Mouse (Mus musculus) MEL (cell line): ENCODE results near the gene Tsc22d3. TPM values are rescaled to one million over a fixed set of nuclear protein-coding genes. Genes with fewer than 3 reads are reported as not detected.

Experiments used
- DNase-seq: peaks from one replicate; pipeline ENCODE4 v3.0.0; 2011; ENCODE audit warnings: low read depth, low spot score
- H3K27ac ChIP-seq: 2 replicates; pipeline ENCODE4 v1.5.1; 2012; ENCODE audit warnings: low read depth, mild to moderate bottlenecking, control low read depth, low read length, moderate library complexity; ENCODE audit not compliant: control insufficient read depth
- H3K27me3 ChIP-seq, 2 experiments: fragments of 150-350 bp in 1 of 2; sonication (generic) in 1 of 2; 2 replicates each; pipeline ENCODE4 v1.6.1; 2012; ENCODE audit warnings: low read length in 2 of 2, mild to moderate bottlenecking in 2 of 2, improper control_type of control experiment in 1 of 2, moderate library complexity in 1 of 2; ENCODE audit not compliant: insufficient read depth in 2 of 2, control insufficient read depth in 1 of 2
- H3K36me3 ChIP-seq, 2 experiments: 2 replicates each; pipeline ENCODE4 v1.6.1; 2012 to 2014; ENCODE audit warnings: low read length in 2 of 2, improper control_type of control experiment in 1 of 2, inconsistent platforms in 1 of 2, mild to moderate bottlenecking in 1 of 2; ENCODE audit not compliant: insufficient read depth in 2 of 2, control insufficient read depth in 1 of 2
- H3K4me1 ChIP-seq, 2 experiments: fragments of 150-350 bp in 1 of 2; sonication (generic) in 1 of 2; 2 replicates each; pipeline ENCODE4 v1.6.1; 2012; ENCODE audit warnings: low read length in 2 of 2, improper control_type of control experiment in 1 of 2, mild to moderate bottlenecking in 1 of 2; ENCODE audit not compliant: insufficient read depth in 2 of 2, control insufficient read depth in 1 of 2
- H3K4me3 ChIP-seq, 2 experiments: fragments of 150-350 bp in 1 of 2; sonication (generic) in 1 of 2; 2 replicates each; pipeline ENCODE4 v1.5.1; 2012; ENCODE audit warnings: low read depth in 2 of 2, low read length in 2 of 2, mild to moderate bottlenecking in 2 of 2, moderate library complexity in 2 of 2, control low read depth in 1 of 2, improper control_type of control experiment in 1 of 2; ENCODE audit not compliant: control insufficient read depth in 1 of 2, insufficient read depth in 1 of 2
- H3K79me2 ChIP-seq: 2 replicates; pipeline ENCODE4 v1.6.1; 2012; ENCODE audit warnings: mild to moderate bottlenecking, low read length, moderate library complexity; ENCODE audit not compliant: control insufficient read depth, poor library complexity, insufficient read depth
- H3K9ac ChIP-seq: 2 replicates; pipeline ENCODE4 v1.6.1; 2012; ENCODE audit warnings: low read depth, mild to moderate bottlenecking, control low read depth, low read length, moderate library complexity; ENCODE audit not compliant: control insufficient read depth, poor library complexity, severe bottlenecking
- H3K9me3 ChIP-seq: fragments of 150-350 bp; sonication (generic); replicated peaks from 2 replicates; pipeline ENCODE4 v1.6.1; 2012; ENCODE audit warnings: mild to moderate bottlenecking, low read length, improper control_type of control experiment, moderate library complexity; ENCODE audit not compliant: insufficient read depth
- BHLHE40 ChIP-seq: IDR thresholded peaks from 2 replicates; pipeline ENCODE4 v1.6.1; 2012; ENCODE audit warnings: low read depth, mild to moderate bottlenecking, inconsistent platforms, low read length, improper control_type of control experiment, borderline replicate concordance
- CHD1 ChIP-seq: IDR thresholded peaks from 2 replicates; pipeline ENCODE4 v1.6.1; 2012; ENCODE audit warnings: low read depth, mild to moderate bottlenecking, inconsistent platforms, low read length, improper control_type of control experiment
- CHD2 ChIP-seq: IDR thresholded peaks from 2 replicates; pipeline ENCODE4 v1.6.1; 2011; ENCODE audit warnings: low read length, improper control_type of control experiment
- EP300 ChIP-seq, 2 experiments: IDR thresholded peaks; 2 replicates each; pipeline ENCODE4 v1.6.1; 2011; ENCODE audit warnings: improper control_type of control experiment in 2 of 2, low read length in 2 of 2, low read depth in 1 of 2, mild to moderate bottlenecking in 1 of 2
- GATA1 ChIP-seq: IDR thresholded peaks from 2 replicates; pipeline ENCODE4 v1.6.1; 2011; ENCODE audit warnings: low read depth, low read length, improper control_type of control experiment
- JUND ChIP-seq: IDR thresholded peaks from 2 replicates; pipeline ENCODE4 v1.6.1; 2011; ENCODE audit warnings: low read depth, mild to moderate bottlenecking, improper control_type of control experiment, low read length
- MEF2A ChIP-seq: IDR thresholded peaks from 2 replicates; pipeline ENCODE4 v1.6.1; 2014; ENCODE audit warnings: low read depth, mild to moderate bottlenecking, inconsistent platforms, low read length, improper control_type of control experiment; ENCODE audit not compliant: poor library complexity, insufficient replicate concordance, severe bottlenecking; ENCODE audit errors: extremely low read depth
- MXI1 ChIP-seq: IDR thresholded peaks from 2 replicates; pipeline ENCODE4 v1.6.1; 2011; ENCODE audit warnings: mild to moderate bottlenecking, low read depth, low read length, improper control_type of control experiment
- NELFE ChIP-seq: IDR thresholded peaks from 2 replicates; pipeline ENCODE4 v1.6.1; 2011; ENCODE audit warnings: low read depth, low read length, improper control_type of control experiment
- NRF1 ChIP-seq: IDR thresholded peaks from 2 replicates; pipeline ENCODE4 v1.6.1; 2014; ENCODE audit warnings: low read depth, mild to moderate bottlenecking, inconsistent platforms, low read length, improper control_type of control experiment, moderate library complexity; ENCODE audit not compliant: poor library complexity, insufficient read depth, severe bottlenecking
- RCOR1 ChIP-seq: IDR thresholded peaks from 2 replicates; pipeline ENCODE4 v1.6.1; 2012; ENCODE audit warnings: low read depth, mild to moderate bottlenecking, inconsistent platforms, low read length, improper control_type of control experiment
- SIN3A ChIP-seq: IDR thresholded peaks from 2 replicates; pipeline ENCODE4 v1.6.1; 2012; ENCODE audit warnings: low read length, improper control_type of control experiment, inconsistent platforms
- SMC3 ChIP-seq: IDR thresholded peaks from 2 replicates; pipeline ENCODE4 v1.6.1; 2011; ENCODE audit warnings: low read depth, low read length, improper control_type of control experiment
- TBP ChIP-seq: IDR thresholded peaks from 2 replicates; pipeline ENCODE4 v1.8.0; 2011; ENCODE audit warnings: low read depth, low read length, improper control_type of control experiment
- TCF12 ChIP-seq: IDR thresholded peaks from 2 replicates; pipeline ENCODE4 v1.6.1; 2014; ENCODE audit warnings: low read depth, mild to moderate bottlenecking, inconsistent platforms, low read length, improper control_type of control experiment, moderate library complexity
- UBTF ChIP-seq: IDR thresholded peaks from 2 replicates; pipeline ENCODE4 v1.6.1; 2012; ENCODE audit warnings: low read depth, mild to moderate bottlenecking, inconsistent platforms, low read length, improper control_type of control experiment, moderate library complexity, borderline replicate concordance; ENCODE audit not compliant: insufficient read depth
- ZC3H11A ChIP-seq: IDR thresholded peaks from 2 replicates; pipeline ENCODE4 v1.6.1; 2012; ENCODE audit warnings: low read depth, mild to moderate bottlenecking, inconsistent platforms, low read length, improper control_type of control experiment
- ZKSCAN1 ChIP-seq: IDR thresholded peaks from 2 replicates; pipeline ENCODE4 v1.6.1; 2012; ENCODE audit warnings: low read depth, mild to moderate bottlenecking, inconsistent platforms, low read length, improper control_type of control experiment, moderate library complexity
- ZMIZ1 ChIP-seq: IDR thresholded peaks from 2 replicates; pipeline ENCODE4 v1.6.1; 2012; ENCODE audit warnings: low read depth, mild to moderate bottlenecking, inconsistent platforms, low read length, improper control_type of control experiment, moderate library complexity
- ZNF384 ChIP-seq: IDR thresholded peaks from 2 replicates; pipeline ENCODE4 v1.6.1; 2012; ENCODE audit warnings: low read depth, mild to moderate bottlenecking, inconsistent platforms, low read length, improper control_type of control experiment
- polyA plus RNA-seq, 2 experiments: library from polyadenylated mRNA; stranded (reverse) in 1 of 2; unstranded in 1 of 2; fragments of >175 nt in 1 of 2; fragments of >200 nt in 1 of 2; gene quantifications; 2 replicates each; pipeline versions ENCODE4 v1.2.1 to v1.2.4; 2012; ENCODE audit warnings: low replicate concordance in 2 of 2, low read depth in 1 of 2; ENCODE audit not compliant: insufficient read length in 2 of 2, insufficient read depth in 1 of 2, missing spikeins in 1 of 2
- total RNA-seq: library from RNA; depleted of rRNA; stranded (reverse); fragments of 300-350 nt; gene quantifications from 2 replicates; pipeline ENCODE4 v1.2.3, GENCODE M21; 2012

The Tsc22d3 gene
- total and polyA plus RNA-seq, 3 experiments = 29.5 to 32.7 TPM; not detected in 1

- TF ChIP-seq EP300 (IDR thresholded peaks at IDR 0.05; ENCODE audit: low read depth in 1 of 2, low read length in 2 of 2) (0 out of 4 replicates have a peak, but pooled peaks of 1 of the 2 experiments have one; percentile 27), GATA1 (no peak), RCOR1 (no peak)
Measured at GRCm38 (mm10) chrX:140529074-140529561, 71.3 kb downstream of the Tsc22d3 start (continued).

DNA sequence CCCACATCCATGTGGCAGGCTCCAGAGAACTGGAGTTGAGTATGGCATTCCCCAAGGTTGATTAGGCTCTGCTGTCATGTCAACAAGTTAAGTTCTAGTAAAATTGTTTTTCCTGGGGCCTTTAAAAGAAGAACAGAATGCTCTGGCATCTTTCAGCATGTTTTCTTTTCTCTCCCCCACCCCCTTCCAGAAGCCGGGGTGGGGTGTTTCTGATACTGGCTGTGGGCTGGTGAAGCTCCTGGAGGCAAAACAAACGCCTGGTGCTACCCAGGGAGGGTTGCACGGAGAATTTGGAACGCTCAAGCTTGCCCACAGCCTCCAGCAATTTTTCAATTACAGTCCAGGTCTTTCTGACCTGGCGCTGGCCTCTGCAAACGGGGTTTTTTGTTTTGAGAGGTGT lies 73.2 kb downstream of the Tsc22d3 start:
- no peak overlapping the region for H3K27ac ChIP-seq
- no peak overlapping the region for H3K9ac ChIP-seq
- H3K9me3 ChIP-seq = no peaks in the 10 kb centered on the region
- H3K4me3 ChIP-seq = no peak overlapping the region
- peaks cover 0 to 2% of the 10 kb centered on the region in 2 experiments; a peak in 2 of 4 replicates for H3K4me1 ChIP-seq
- DNase-seq = no peak
- no peak for TF ChIP-seq TBP
- no peak for TF ChIP-seq ZKSCAN1
- no peak for TF ChIP-seq TCF12
- no peak for TF ChIP-seq NELFE
- TF ChIP-seq ZMIZ1 = no peak
- TF ChIP-seq SMC3 = no peak
- TF ChIP-seq UBTF = no peak
- TF ChIP-seq JUND = no peak
- TF ChIP-seq CHD1 = no peak
- TF ChIP-seq ZC3H11A = no peak
- no peak for TF ChIP-seq NRF1
- TF ChIP-seq MEF2A = no peak
- no peak for TF ChIP-seq EP300 (IDR thresholded peaks at IDR 0.05; ENCODE audit: low read depth in 1 of 2, low read length in 2 of 2)
- TF ChIP-seq CHD2 = no peak
- no peak for TF ChIP-seq MXI1
- TF ChIP-seq SIN3A = no peak
- TF ChIP-seq BHLHE40 = no peak
- TF ChIP-seq GATA1 = no peak
- no peak for TF ChIP-seq ZNF384
- no peaks in the 10 kb centered on the region for H3K27me3 ChIP-seq
- 0 out of 4 replicates have a peak, but pooled peaks cover 0 to 2% of the 10 kb centered on the region in 2 experiments for H3K36me3 ChIP-seq
- no peaks in the 10 kb centered on the region for H3K79me2 ChIP-seq
